Mouse (Mus musculus): ENCODE results near the gene Gse1. TPM values are rescaled to one million over a fixed set of nuclear protein-coding genes. Genes with fewer than 3 reads are reported as not detected.

The Gse1 gene
- polyA plus RNA-seq, 1 experiment from 2014 or later: 10.2 TPM

GRCm38 (mm10) chr8:120412911-120413625 lies 184.8 kb downstream of the Gse1 start:
- Histone ChIP-seq H3K36me3 (ENCODE audit: control insufficient read depth, insufficient read depth, low read length) (no peaks in the 10 kb centered on the region), H3K9ac (ENCODE audit: low read length) (no peak overlapping the region), H3K9me3 (ENCODE audit: control insufficient read depth, low read length) (no peaks in the 10 kb centered on the region), H3K27ac (ENCODE audit: low read length) (no peak overlapping the region), H3K4me2 (ENCODE audit: low read depth, low read length) (no peak overlapping the region), H3K4me1 (replicated peaks; ENCODE audit: control insufficient read depth, insufficient read depth, low read length) (peaks cover 68% of the 10 kb centered on the region), H3K27me3 (ENCODE audit: control insufficient read depth, insufficient read depth, low read depth, low read length) (no peaks in the 10 kb centered on the region), H3K4me3 (ENCODE audit: low read length) (no peak overlapping the region)
- WGBS: 71% methylated on average over 29 of the region's 29 CpGs
- ATAC-seq (ENCODE audit: low read depth): no peak

GRCm38 (mm10) chr8:120413626-120413988 lies 185.4 kb downstream of the Gse1 start:
- WGBS: 68% methylated on average over 6 of the region's 6 CpGs
- no peak for ATAC-seq (ENCODE audit: low read depth)
- no peak overlapping the region for H3K4me3 ChIP-seq (ENCODE audit: low read length)
- no peaks in the 10 kb centered on the region for H3K27me3 ChIP-seq (ENCODE audit: control insufficient read depth, insufficient read depth, low read depth, low read length)
- H3K36me3 ChIP-seq (ENCODE audit: control insufficient read depth, insufficient read depth, low read length): no peaks in the 10 kb centered on the region
- no peaks in the 10 kb centered on the region for H3K9me3 ChIP-seq (ENCODE audit: control insufficient read depth, low read length)
- peaks cover 68% of the 10 kb centered on the region for H3K4me1 ChIP-seq (replicated peaks; ENCODE audit: control insufficient read depth, insufficient read depth, low read length)
- H3K27ac ChIP-seq (ENCODE audit: low read length): no peak overlapping the region
- H3K4me2 ChIP-seq (ENCODE audit: low read depth, low read length): no peak overlapping the region
- H3K9ac ChIP-seq (ENCODE audit: low read length): no peak overlapping the region; the same call in 1 of the 2 replicates

GRCm38 (mm10) chr8:120414216-120414615 lies 186.0 kb downstream of the Gse1 start:
- H3K4me1 ChIP-seq (replicated peaks; ENCODE audit: control insufficient read depth, insufficient read depth, low read length): peaks cover 68% of the 10 kb centered on the region
- WGBS: 73% methylated on average over 4 of the region's 4 CpGs

GRCm38 (mm10) chr8:120415474-120415873 lies 187.2 kb downstream of the Gse1 start:
- H3K9ac ChIP-seq (ENCODE audit: low read length): no peak overlapping the region
- WGBS: 83% methylated on average over 9 of the region's 11 CpGs
- H3K36me3 ChIP-seq (ENCODE audit: control insufficient read depth, insufficient read depth, low read length): no peaks in the 10 kb centered on the region
- peak overlapping the region; percentile 99 for H3K27ac ChIP-seq (ENCODE audit: low read length)
- no peak overlapping the region for H3K4me2 ChIP-seq (ENCODE audit: low read depth, low read length)
- H3K4me3 ChIP-seq (ENCODE audit: low read length): no peak overlapping the region
- no peak for ATAC-seq (ENCODE audit: low read depth)
- peaks cover 74% of the 10 kb centered on the region for H3K4me1 ChIP-seq (replicated peaks; ENCODE audit: control insufficient read depth, insufficient read depth, low read length)
- no peaks in the 10 kb centered on the region for H3K9me3 ChIP-seq (ENCODE audit: control insufficient read depth, low read length)
- H3K27me3 ChIP-seq (ENCODE audit: control insufficient read depth, insufficient read depth, low read depth, low read length): no peaks in the 10 kb centered on the region

More at GRCm38 (mm10) chr8:120414216-120414615, 186.0 kb downstream of the Gse1 start:
- H3K36me3 ChIP-seq (ENCODE audit: control insufficient read depth, insufficient read depth, low read length): no peaks in the 10 kb centered on the region
- H3K4me2 ChIP-seq (ENCODE audit: low read depth, low read length): no peak overlapping the region
- H3K9ac ChIP-seq (ENCODE audit: low read length): no peak overlapping the region; the same call in 1 of the 2 replicates
- H3K9me3 ChIP-seq (ENCODE audit: control insufficient read depth, low read length): no peaks in the 10 kb centered on the region
- no peak overlapping the region for H3K27ac ChIP-seq (ENCODE audit: low read length)
- H3K27me3 ChIP-seq (ENCODE audit: control insufficient read depth, insufficient read depth, low read depth, low read length): no peaks in the 10 kb centered on the region
- no peak for ATAC-seq (ENCODE audit: low read depth)
- H3K4me3 ChIP-seq (ENCODE audit: low read length): no peak overlapping the region

- H3K9ac ChIP-seq (ENCODE audit: low read length): peak overlapping the region; percentile 58
- H3K9me3 ChIP-seq (ENCODE audit: control insufficient read depth, low read length): no peaks in the 10 kb centered on the region
- 19% methylated on average over 8 of the region's 8 CpGs for WGBS
- H3K36me3 ChIP-seq (ENCODE audit: control insufficient read depth, insufficient read depth, low read length): no peaks in the 10 kb centered on the region
- no peaks in the 10 kb centered on the region for H3K27me3 ChIP-seq (ENCODE audit: control insufficient read depth, insufficient read depth, low read depth, low read length)
- H3K4me3 ChIP-seq (ENCODE audit: low read length): peak overlapping the region; percentile 20
- H3K27ac ChIP-seq (ENCODE audit: low read length): peak overlapping the region; percentile 99
- ATAC-seq (ENCODE audit: low read depth): no peak
- H3K4me2 ChIP-seq (ENCODE audit: low read depth, low read length): peak overlapping the region; percentile 45
- H3K4me1 ChIP-seq (replicated peaks; ENCODE audit: control insufficient read depth, insufficient read depth, low read length): peaks cover 76% of the 10 kb centered on the region
Observed at GRCm38 (mm10) chr8:120416173-120416521, 187.9 kb downstream of the Gse1 start.

GRCm38 (mm10) chr8:120416522-120417394 lies 188.5 kb downstream of the Gse1 start:
- Histone ChIP-seq H3K36me3 (ENCODE audit: control insufficient read depth, insufficient read depth, low read length) (no peaks in the 10 kb centered on the region), H3K4me1 (replicated peaks; ENCODE audit: control insufficient read depth, insufficient read depth, low read length) (peaks cover 82% of the 10 kb centered on the region), H3K27me3 (ENCODE audit: control insufficient read depth, insufficient read depth, low read depth, low read length) (no peaks in the 10 kb centered on the region), H3K4me2 (ENCODE audit: low read depth, low read length) (peak overlapping the region; percentile 45), H3K4me3 (ENCODE audit: low read length) (peak overlapping the region; percentile 20), H3K9me3 (ENCODE audit: control insufficient read depth, low read length) (no peaks in the 10 kb centered on the region), H3K27ac (ENCODE audit: low read length) (peak overlapping the region; percentile 99), H3K9ac (ENCODE audit: low read length) (peak overlapping the region; percentile 58)
- peak; percentile 91 for ATAC-seq (ENCODE audit: low read depth)
- WGBS: 3% methylated on average over 33 of the region's 33 CpGs

GRCm38 (mm10) chr8:120418188-120418587 lies 189.9 kb downstream of the Gse1 start:
- Histone ChIP-seq H3K4me2 (ENCODE audit: low read depth, low read length) (no peak overlapping the region), H3K4me3 (ENCODE audit: low read length) (no peak overlapping the region), H3K36me3 (ENCODE audit: control insufficient read depth, insufficient read depth, low read length) (no peaks in the 10 kb centered on the region), H3K4me1 (replicated peaks; ENCODE audit: control insufficient read depth, insufficient read depth, low read length) (peaks cover 76% of the 10 kb centered on the region), H3K27ac (ENCODE audit: low read length) (peak overlapping the region; percentile 99), H3K9me3 (ENCODE audit: control insufficient read depth, low read length) (no peaks in the 10 kb centered on the region), H3K27me3 (ENCODE audit: control insufficient read depth, insufficient read depth, low read depth, low read length) (no peaks in the 10 kb centered on the region), H3K9ac (ENCODE audit: low read length) (peak overlapping the region; percentile 21; the same call in 1 of the 2 replicates)
- no peak for ATAC-seq (ENCODE audit: low read depth)
- 22% methylated on average over 5 of the region's 5 CpGs for WGBS

GRCm38 (mm10) chr8:120419675-120420074 lies 191.4 kb downstream of the Gse1 start:
- no peak for ATAC-seq (ENCODE audit: low read depth)
- WGBS: 63% methylated on average over 9 of the region's 9 CpGs
- Histone ChIP-seq H3K27me3 (ENCODE audit: control insufficient read depth, insufficient read depth, low read depth, low read length) (no peaks in the 10 kb centered on the region), H3K4me1 (replicated peaks; ENCODE audit: control insufficient read depth, insufficient read depth, low read length) (peaks cover 78% of the 10 kb centered on the region), H3K4me3 (ENCODE audit: low read length) (no peak overlapping the region), H3K27ac (ENCODE audit: low read length) (no peak overlapping the region), H3K9ac (ENCODE audit: low read length) (no peak overlapping the region), H3K36me3 (ENCODE audit: control insufficient read depth, insufficient read depth, low read length) (no peaks in the 10 kb centered on the region), H3K4me2 (ENCODE audit: low read depth, low read length) (no peak overlapping the region), H3K9me3 (ENCODE audit: control insufficient read depth, low read length) (no peaks in the 10 kb centered on the region)

- Histone ChIP-seq H3K36me3 (ENCODE audit: control insufficient read depth, insufficient read depth, low read length) (no peaks in the 10 kb centered on the region), H3K9me3 (ENCODE audit: control insufficient read depth, low read length) (no peaks in the 10 kb centered on the region), H3K27me3 (ENCODE audit: control insufficient read depth, insufficient read depth, low read depth, low read length) (no peaks in the 10 kb centered on the region), H3K4me2 (ENCODE audit: low read depth, low read length) (no peak overlapping the region), H3K27ac (ENCODE audit: low read length) (no peak overlapping the region), H3K9ac (ENCODE audit: low read length) (no peak overlapping the region), H3K4me3 (ENCODE audit: low read length) (no peak overlapping the region), H3K4me1 (replicated peaks; ENCODE audit: control insufficient read depth, insufficient read depth, low read length) (peaks cover 78% of the 10 kb centered on the region)
- ATAC-seq (ENCODE audit: low read depth): no peak
- 71% methylated on average over 5 of the region's 5 CpGs for WGBS
Observed at GRCm38 (mm10) chr8:120420226-120420625, 192.0 kb downstream of the Gse1 start.
